Mouse (Mus musculus) heart, adult 2 months (tissue): ENCODE data around the gene Rcl1.

Experiments
- CTCF ChIP-seq: fragments of 200-600 bp; IDR thresholded peaks from 2 replicates; pipeline ENCODE4 v1.8.1; 2022; ENCODE audit warnings: antibody characterized with exemption, mild to moderate bottlenecking, moderate library complexity
- EP300 ChIP-seq: fragments of 200-500 bp; IDR thresholded peaks from 2 replicates; pipeline ENCODE4 v1.6.1; 2011; ENCODE audit warnings: low read depth, low read length, control low read depth; ENCODE audit not compliant: insufficient read depth
- POLR2A ChIP-seq: fragments of 200-500 bp; IDR thresholded peaks from 2 replicates; pipeline ENCODE4 v1.6.1; 2011; ENCODE audit warnings: mild to moderate bottlenecking, low read depth, low read length, control low read depth; ENCODE audit not compliant: insufficient read depth

DNA sequence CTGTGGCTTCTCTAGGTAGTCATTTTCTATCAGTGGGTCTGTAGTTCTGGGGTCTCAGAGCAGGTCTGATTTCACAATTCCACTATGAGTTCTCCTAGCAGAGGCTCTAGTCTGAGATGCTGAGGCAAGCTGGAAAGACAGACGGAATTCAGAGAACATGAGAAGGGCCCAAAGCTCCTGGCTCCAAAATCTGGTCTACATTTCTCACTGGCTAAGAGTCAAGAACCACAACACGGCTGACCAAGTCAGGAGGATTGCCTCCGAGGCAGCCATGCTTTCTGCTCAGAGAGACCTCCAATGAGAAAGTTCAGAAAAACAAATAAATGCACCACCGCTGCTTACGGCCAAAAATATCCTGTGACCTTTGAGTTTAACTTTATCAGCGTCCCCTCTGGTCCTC is 46.6 kb upstream of the Rcl1 start:
- TF ChIP-seq CTCF = no peak
- TF ChIP-seq POLR2A = no peak
- no peak for TF ChIP-seq EP300
